Mouse (Mus musculus): ENCODE measurements around the gene Catsperz.
"Not testable (repeated sequence)": the region's sequence is repeated elsewhere in the genome, so short reads cannot be mapped to it uniquely, and the experiment has no call there.

Catsperz gene

DNA sequence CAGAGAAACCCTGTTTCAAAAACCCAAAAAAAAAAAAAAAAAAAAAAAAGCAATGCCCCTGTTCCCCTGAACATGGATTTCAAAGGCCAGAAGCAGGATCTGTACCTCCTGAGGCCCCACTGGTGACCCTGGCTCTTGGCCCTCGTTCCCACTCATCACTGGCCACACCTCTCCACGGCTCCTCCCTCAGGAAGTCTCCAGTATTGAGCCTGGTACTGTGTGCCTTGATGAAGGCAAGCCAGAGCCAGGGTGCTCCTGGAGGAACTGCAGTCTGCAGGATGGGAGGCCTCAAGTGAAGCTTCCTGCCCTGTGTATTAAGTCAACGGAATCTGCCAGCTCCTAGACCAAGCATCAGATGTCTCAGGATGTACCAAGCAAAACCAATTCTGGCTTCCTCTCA lies 19.0 kb downstream of the Catsperz start:
- DNase-seq, result peak; percentile 81

DNA sequence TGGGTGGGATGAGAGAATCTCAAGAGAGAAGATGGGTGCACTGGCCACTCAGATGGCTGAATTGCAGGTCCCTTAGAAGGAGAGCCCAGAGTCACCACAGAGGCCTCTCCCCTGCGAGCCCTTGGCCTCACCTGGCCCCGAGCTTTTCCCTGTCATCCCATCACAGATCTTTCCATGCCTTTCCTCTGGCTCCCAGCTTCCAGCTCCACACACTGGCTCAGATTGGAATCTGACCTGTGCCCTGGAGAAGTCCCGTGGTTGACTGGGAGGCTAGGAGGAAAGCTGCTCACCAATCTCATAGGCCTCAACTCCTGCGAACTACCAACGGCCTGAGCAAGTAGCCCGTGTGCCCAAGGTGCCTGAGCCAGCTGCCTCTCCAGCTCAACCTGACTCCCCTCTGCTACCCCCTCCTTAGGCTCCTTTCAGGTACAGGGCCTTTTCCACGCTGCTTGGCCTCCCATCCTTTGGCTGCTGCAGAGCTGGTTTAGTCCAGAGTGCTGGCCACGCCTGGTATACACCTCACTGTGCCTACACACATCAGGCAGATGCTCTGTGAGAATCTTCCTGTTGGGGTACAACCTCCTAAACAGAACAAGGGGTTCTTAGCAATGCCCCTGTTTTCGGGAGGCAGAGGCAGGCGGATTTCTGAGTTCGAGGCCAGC lies 19.6 kb downstream of the Catsperz start:
- peak; percentile 62 for DNase-seq

DNA sequence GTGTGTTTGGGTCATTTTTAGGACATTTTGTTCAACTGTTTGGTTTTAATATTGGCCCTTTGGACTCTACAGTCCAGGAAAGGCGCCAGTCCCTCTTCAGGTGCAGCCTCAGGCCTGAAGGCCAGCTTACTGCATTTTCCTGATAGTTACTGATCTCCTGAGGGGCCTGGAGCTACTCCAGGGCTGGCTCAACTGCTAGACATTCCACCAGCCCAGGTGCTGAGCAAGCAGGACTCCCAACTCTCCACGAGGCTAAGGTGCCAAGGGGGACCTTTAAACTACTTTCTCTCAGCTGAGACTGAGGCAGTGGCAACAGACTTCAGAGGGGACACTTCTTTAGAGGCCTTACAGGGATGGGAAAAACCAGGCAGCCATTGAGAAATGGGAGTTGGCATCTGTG lies 20.3 kb downstream of the Catsperz start:
- DNase-seq, result peak; percentile 96

- peak; percentile 84 for DNase-seq
Observed at GRCm38 (mm10) chr19:6903031-6903430, 22.1 kb downstream of the Catsperz start.

DNA sequence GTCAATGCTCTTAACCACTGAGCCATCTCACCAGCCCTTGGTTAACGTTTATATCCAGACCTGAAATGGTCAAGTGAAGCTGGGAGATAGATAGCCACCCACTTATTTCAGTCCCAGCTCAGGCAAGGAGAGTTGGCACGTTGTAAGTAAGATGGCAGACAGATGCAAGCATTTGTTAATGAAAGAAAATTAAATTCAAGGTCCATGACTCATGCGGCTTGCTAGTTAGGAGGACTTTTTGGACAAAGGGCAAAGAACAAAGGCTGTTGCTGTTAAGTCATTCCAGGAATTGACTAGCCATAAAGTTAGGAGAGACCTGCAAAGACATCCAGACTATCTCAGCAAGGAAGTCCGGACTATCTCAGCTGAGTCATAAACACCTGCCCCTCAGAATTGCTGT lies 25.5 kb downstream of the Catsperz start:
- peak; percentile 86 for DNase-seq

DNA sequence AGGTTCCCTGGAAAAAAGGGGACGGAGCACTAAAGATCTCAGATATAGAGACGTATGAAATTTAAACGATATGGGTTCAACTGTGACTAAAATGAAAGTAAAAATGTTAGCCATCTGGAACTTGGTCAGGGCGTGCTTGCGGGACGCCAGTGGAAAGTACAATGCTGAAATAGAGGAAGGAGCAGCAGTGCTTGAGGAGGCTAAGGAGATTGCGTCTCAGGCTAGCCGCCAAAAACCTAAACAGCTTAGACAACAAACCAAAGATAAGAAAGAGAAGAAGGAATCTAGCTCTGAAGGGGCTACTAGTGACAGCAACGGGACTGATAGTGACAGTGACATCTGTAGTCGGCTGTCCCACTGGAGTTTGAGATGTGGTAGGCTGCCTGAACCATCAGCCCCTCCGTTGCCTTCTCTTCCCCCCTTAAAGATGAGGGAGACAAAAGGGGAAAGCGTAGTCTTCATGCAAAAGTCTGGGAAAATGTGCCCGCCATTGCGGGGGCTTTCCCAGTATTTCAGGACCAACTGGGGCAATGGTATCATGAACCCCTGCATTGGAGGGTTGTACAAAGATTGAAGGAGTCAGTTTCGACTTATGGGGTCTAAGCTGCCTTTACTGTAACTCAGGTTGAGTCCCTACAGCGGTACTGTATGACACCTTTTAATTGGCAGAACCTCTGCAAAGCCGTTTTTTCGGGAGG lies 29.4 kb downstream of the Catsperz start:
- not testable (repeated sequence) for DNase-seq

DNA sequence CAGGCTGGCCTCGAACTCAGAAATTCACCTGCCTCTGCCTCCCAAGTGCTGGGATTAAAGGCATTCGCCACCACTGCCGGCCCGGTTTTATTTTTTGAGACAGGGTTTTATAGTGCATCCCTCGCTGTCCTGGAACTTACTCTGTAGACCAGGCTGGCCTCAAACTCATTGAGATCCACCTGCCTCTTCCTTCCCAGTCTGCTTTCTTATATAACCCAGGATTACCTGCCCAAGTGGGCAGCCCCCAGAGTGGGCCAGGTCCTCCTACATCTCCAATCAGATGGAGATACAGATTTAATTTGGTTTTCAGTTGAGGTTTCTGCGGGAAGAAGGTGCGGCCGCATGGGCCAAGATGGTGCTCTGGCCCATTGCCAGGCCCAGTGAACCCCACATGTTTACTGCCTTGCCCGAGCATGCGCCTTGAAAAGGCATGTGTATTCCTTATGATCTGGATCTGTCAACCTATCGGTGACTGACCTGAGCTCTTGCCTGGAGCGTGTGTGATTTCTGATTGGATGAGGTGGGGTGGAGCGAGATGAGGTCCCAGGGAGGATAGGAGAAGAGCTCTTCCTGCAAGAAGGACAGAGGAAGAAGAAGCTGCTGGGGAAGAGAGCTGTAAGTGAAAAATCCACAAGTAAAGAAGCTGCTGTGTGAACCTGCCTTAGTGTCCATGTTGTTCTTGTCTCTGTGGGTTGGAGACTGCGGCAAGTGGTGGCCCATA lies 31.3 kb downstream of the Catsperz start:
- no peak for DNase-seq

- peak; percentile 70 for DNase-seq
Observed at GRCm38 (mm10) chr19:6892512-6892911, 32.7 kb downstream of the Catsperz start.

DNA sequence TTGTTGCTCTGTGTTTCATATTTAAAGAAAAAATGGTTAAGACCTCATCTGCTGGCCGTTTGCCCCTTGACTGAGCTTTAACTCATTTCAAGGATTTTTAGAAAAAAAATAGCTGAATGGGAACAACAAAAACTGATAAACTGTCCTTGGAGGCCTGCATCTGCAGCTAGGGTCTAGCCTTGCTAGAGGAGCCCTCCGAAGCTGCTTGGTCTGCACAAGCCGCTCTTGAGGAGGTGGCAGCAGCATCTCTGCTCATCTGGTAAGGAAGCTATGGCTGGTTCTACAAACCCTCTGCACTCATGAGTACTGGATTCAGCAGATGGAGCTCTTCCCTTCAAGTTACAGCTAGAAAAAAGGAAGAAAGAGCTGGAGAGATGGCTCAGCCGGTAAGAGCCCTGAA lies 47.2 kb downstream of the Catsperz start:
- DNase-seq, result no peak

DNA sequence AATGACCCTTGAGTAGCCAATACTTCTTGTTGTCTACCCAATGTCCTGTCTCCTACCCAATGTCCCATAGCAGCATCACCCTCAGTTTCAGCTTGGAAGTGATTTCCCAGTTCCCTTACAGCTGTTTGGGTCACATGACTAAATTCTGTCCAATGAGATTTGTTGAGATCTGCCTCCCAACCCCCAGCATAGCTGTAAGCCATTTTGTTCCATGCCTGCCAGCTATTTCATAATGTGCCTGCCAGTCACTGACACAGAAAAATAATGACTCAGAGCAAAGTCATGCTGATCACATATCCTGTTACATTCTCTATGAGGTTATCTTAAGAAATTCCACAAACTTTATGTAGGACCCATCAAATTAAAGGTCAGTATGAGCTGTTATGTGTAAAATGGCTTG lies 48.4 kb downstream of the Catsperz start:
- no peak for DNase-seq

GRCm38 (mm10) chr19:6875834-6876233 lies 49.3 kb downstream of the Catsperz start:
- DNase-seq, result no peak

DNA sequence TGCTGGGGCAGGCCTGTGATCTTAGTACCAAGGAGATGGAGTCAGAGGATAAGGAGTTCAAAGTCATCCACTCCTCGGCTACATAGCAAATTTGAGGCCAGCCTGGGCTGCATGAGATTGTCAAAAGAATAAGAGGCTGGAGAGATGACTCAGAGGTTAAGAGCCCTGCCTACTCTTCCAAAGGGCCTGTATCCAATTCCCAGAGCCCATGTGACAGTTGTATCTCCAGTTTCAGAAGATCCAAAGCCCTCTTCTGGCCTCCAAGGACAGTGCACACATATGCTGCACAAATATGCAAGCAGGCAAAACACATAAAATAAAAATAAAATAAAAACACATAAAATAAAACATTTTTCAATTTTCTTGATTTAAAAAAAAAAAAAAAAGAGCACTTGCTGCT lies 50.9 kb downstream of the Catsperz start:
- no peak for DNase-seq

GRCm38 (mm10) chr19:6872701-6873100 lies 52.5 kb downstream of the Catsperz start:
- no peak for DNase-seq

Measured in kidney, adult 9 months (tissue).